Mouse (Mus musculus) embryonic facial prominence, embryonic 10.5 days (tissue): ENCODE measurements around the gene Gm10696. TPM values are rescaled to one million over a fixed set of nuclear protein-coding genes. Genes with fewer than 3 reads are reported as not detected.
"Not testable (repeated sequence)": the region's sequence is repeated elsewhere in the genome, so short reads cannot be mapped to it uniquely, and the experiment has no call there.

Experiments used
- DNase-seq: peaks from one replicate; pipeline ENCODE4 v3.0.0-alpha.2; 2017; ENCODE audit warnings: low spot score
- H3K27ac ChIP-seq: fragments of 300-500 bp; sonication (generic); replicated peaks from 2 replicates; pipeline ENCODE4 v1.5.1; 2016; ENCODE audit warnings: mild to moderate bottlenecking
- H3K27me3 ChIP-seq: fragments of 300-500 bp; sonication (generic); replicated peaks from 2 replicates; pipeline ENCODE4 v1.6.1; 2016; ENCODE audit warnings: low read depth, mild to moderate bottlenecking; ENCODE audit not compliant: poor library complexity, severe bottlenecking
- H3K36me3 ChIP-seq: fragments of 300-500 bp; sonication (generic); replicated peaks from 2 replicates; pipeline ENCODE4 v1.6.1; 2016; ENCODE audit warnings: mild to moderate bottlenecking, moderate library complexity
- H3K4me1 ChIP-seq: fragments of 300-500 bp; sonication (generic); 2 replicates; pipeline ENCODE4 v1.6.1; 2016
- H3K4me3 ChIP-seq: fragments of 300-500 bp; sonication (generic); 2 replicates; pipeline ENCODE4 v1.5.1; 2016; ENCODE audit warnings: mild to moderate bottlenecking, moderate library complexity
- H3K9me3 ChIP-seq: fragments of 300-500 bp; sonication (generic); 2 replicates; pipeline ENCODE4 v1.6.1; 2016; ENCODE audit warnings: mild to moderate bottlenecking
- WGBS: fragments of 180-500 bp; shearing (Covaris S2); methylation state at CpG from one replicate; pipeline ENCODE4 v1.1.7; 2016; 5-methylcytosine and 5-hydroxymethylcytosine counted together
- polyA plus RNA-seq: library from polyadenylated mRNA; unstranded; fragments of >200 nt; fragmentation: Nextera tagmentation; extraction: Ambion mirVana; gene quantifications from 2 replicates; pipeline ENCODE4 v1.2.1, GENCODE M21; 2016

The Gm10696 gene
- not detected in 2 replicates for polyA plus RNA-seq

GRCm38 (mm10) chr3:94178093-94178492 is at the start of gene Gm10696:
Gene Gm10696, minus strand, starts transcription at chr3:94178193.
- H3K4me1 ChIP-seq, H3K36me3 ChIP-seq, H3K4me3 ChIP-seq, DNase-seq, H3K9me3 ChIP-seq, H3K27me3 ChIP-seq, H3K27ac ChIP-seq: not testable (repeated sequence)
- 90% methylated on average over 1 of the region's 1 CpGs for WGBS

DNA sequence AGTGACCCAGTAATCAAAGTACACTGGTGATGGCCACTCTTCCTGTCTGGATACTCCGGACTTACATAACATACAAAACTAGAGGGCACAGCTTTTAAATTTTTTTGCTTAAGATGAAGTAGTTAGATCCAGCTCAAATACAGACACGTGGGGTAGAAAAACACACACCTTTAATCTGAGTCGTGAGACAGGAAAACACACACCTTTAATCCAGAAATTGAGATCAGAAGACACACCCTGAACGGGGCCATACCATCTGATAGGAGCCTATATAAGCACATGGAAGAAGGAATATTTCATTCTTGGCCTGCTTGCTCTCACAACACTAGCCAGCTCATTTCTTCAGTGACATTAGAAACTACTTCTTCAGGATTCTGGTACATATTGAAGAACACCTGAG is 18.4 kb upstream of the Gm10696 start, which contains the start of gene Gm5286:
Gm5286 (plus strand) TSS at position 301 of the 400 bp plus-strand sequence.
- not testable (repeated sequence) for H3K27me3 ChIP-seq, DNase-seq, H3K27ac ChIP-seq, H3K4me3 ChIP-seq, H3K36me3 ChIP-seq, H3K9me3 ChIP-seq, H3K4me1 ChIP-seq
- WGBS = 86% methylated on average over 3 of the region's 4 CpGs

- not testable (repeated sequence) for H3K4me3 ChIP-seq, H3K4me1 ChIP-seq, H3K27me3 ChIP-seq, H3K27ac ChIP-seq, H3K9me3 ChIP-seq, H3K36me3 ChIP-seq, DNase-seq
Measured at GRCm38 (mm10) chr3:94167351-94167750, 10.6 kb downstream of the Gm10696 start.

Other genes starting within 250 kb of the Gm10696 start
- gene Gm9117, start 234.7 kb downstream of the Gm10696 start, polyA plus RNA-seq = not detected in 2 replicates
- not detected in 2 replicates for gene Tdpoz5, start 216.9 kb downstream of the Gm10696 start, polyA plus RNA-seq
- not detected in 2 replicates for gene Gm9125, start 123.3 kb downstream of the Gm10696 start, polyA plus RNA-seq
- gene Gm10697, start 105.5 kb downstream of the Gm10696 start, polyA plus RNA-seq = not detected in 2 replicates
- gene Gm5286, start 18.5 kb upstream of the Gm10696 start, polyA plus RNA-seq = not detected in 2 replicates
- not detected in 2 replicates for gene Gm4778, start 85.8 kb upstream of the Gm10696 start, polyA plus RNA-seq
- 8.3 TPM in 2 replicates for gene Them4, start 131.9 kb upstream of the Gm10696 start, polyA plus RNA-seq
- 0.11 TPM in 1 of 2 replicates, not detected in the other for gene Them5, start 163.9 kb upstream of the Gm10696 start, polyA plus RNA-seq
- gene C2cd4d, start 184.2 kb upstream of the Gm10696 start, polyA plus RNA-seq = 0.30 and 0.31 TPM in 2 replicates
- 0.21 and 0.29 TPM in 2 replicates for gene Rorc, start 194.6 kb upstream of the Gm10696 start, polyA plus RNA-seq
- gene Lingo4, start 220.3 kb upstream of the Gm10696 start, polyA plus RNA-seq = 0.07 and 0.28 TPM in 2 replicates
- 14.2 and 16.5 TPM in 2 replicates for gene Tdrkh, start 235.1 kb upstream of the Gm10696 start, polyA plus RNA-seq